Mouse (Mus musculus): ENCODE measurements around the gene Nphp3. TPM values are rescaled to one million over a fixed set of nuclear protein-coding genes. Genes with fewer than 3 reads are reported as not detected.

The Nphp3 gene
- polyA plus RNA-seq (2014; fragmentation: Nextera tagmentation; extraction: Ambion mirVana), result 4.5 and 7.3 TPM in 2 replicates

DNA sequence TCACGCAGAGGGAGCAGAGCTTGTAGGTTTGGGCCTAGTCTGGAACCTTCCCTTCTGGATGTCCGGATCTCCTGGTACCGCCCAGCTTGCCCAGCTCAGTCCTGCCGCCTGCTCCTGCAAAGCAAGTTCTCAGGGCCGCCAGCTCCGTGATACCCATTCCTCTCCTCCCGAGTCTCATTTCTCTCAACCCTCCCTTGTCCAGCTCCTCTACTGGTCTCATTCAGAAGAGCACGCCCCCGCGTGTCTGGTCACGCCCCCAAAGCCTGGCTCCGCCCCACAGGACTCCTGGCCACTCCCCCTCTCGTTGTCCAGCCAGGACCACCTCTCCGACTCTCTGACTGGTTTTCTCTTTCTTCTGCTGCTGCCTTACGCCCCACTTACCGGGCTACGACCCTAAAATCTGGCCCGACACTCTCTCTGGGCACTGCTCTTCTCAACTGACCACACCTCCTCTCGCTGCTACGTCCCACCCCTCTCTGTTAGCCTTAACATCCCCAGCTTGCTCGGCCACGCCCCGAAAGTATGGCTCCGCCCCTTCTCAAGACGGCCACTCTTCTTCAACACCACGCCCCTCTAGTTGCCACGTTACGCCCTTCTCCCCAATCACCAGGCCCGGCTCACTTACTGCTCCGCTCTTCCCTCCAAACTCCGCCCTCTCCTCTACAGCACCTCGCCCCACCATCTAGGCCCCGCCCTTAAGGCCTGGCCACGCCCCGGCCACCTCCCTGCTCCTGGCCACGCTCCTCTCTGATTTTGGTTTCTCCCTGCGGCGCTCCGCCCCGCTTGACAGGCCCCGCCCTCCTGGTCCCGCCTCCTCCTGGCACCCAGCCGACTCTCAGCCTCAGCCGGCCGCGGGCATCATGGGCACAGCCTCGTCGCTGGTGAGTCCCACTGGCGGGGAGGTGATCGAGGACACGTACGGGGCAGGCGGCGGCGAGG, at the start of gene Nphp3:
TSS of gene Nphp3 (plus strand) at position 624 of the 939 bp plus-strand sequence.
- peak within 1 kb of the TSS; percentile 86 for H3K27ac ChIP-seq (ENCODE audit: low read depth, low read length)
- H3K4me3 ChIP-seq (ENCODE audit: low read length), result peak within 1 kb of the TSS; percentile 73
- peak within 1 kb of the TSS; percentile 65 for H3K4me2 ChIP-seq (replicated peaks; ENCODE audit: low read depth, low read length)
- H3K27me3 ChIP-seq (ENCODE audit: control insufficient read depth, insufficient read depth, low read length), result no peaks in the 10 kb centered on the region
- H3K4me1 ChIP-seq (ENCODE audit: control insufficient read depth, insufficient read depth, low read length), result peaks cover 4% of the 10 kb centered on the region; the same call in 1 of the 2 replicates
- H3K9ac ChIP-seq (ENCODE audit: low read depth, low read length), result peak within 1 kb of the TSS; percentile 70
- peak; percentile 97 for ATAC-seq (ENCODE audit: low FRiP score, low TSS enrichment)
- WGBS, result 1% methylated on average over 55 of the region's 55 CpGs
- H3K9me3 ChIP-seq (ENCODE audit: control insufficient read depth, low read length), result no peaks in the 10 kb centered on the region
- peaks cover 7% of the 10 kb centered on the region; the same call in 1 of the 2 replicates for H3K36me3 ChIP-seq (ENCODE audit: control insufficient read depth, insufficient read depth, low read length)

GRCm38 (mm10) chr9:103958722-103959121, 43.6 kb upstream of the Nphp3 start:
- H3K27ac ChIP-seq (ENCODE audit: low read depth, low read length), result no peak overlapping the region
- 85% methylated on average over 6 of the region's 6 CpGs for WGBS
- no peaks in the 10 kb centered on the region for H3K4me1 ChIP-seq (ENCODE audit: control insufficient read depth, insufficient read depth, low read length)
- ATAC-seq (ENCODE audit: low FRiP score, low TSS enrichment), result no peak
- no peaks in the 10 kb centered on the region for H3K36me3 ChIP-seq (ENCODE audit: control insufficient read depth, insufficient read depth, low read length)
- no peaks in the 10 kb centered on the region for H3K9me3 ChIP-seq (ENCODE audit: control insufficient read depth, low read length)
- no peaks in the 10 kb centered on the region for H3K27me3 ChIP-seq (ENCODE audit: control insufficient read depth, insufficient read depth, low read length)
- no peak overlapping the region for H3K4me2 ChIP-seq (replicated peaks; ENCODE audit: low read depth, low read length)
- H3K4me3 ChIP-seq (ENCODE audit: low read length), result no peak overlapping the region
- no peak overlapping the region for H3K9ac ChIP-seq (ENCODE audit: low read depth, low read length)

GRCm38 (mm10) chr9:103959989-103960388, 42.4 kb upstream of the Nphp3 start:
- Histone ChIP-seq H3K9ac (ENCODE audit: low read depth, low read length) (no peak overlapping the region), H3K4me2 (replicated peaks; ENCODE audit: low read depth, low read length) (no peak overlapping the region), H3K4me1 (ENCODE audit: control insufficient read depth, insufficient read depth, low read length) (no peaks in the 10 kb centered on the region), H3K36me3 (ENCODE audit: control insufficient read depth, insufficient read depth, low read length) (no peaks in the 10 kb centered on the region), H3K27ac (ENCODE audit: low read depth, low read length) (no peak overlapping the region), H3K4me3 (ENCODE audit: low read length) (no peak overlapping the region), H3K27me3 (ENCODE audit: control insufficient read depth, insufficient read depth, low read length) (no peaks in the 10 kb centered on the region), H3K9me3 (ENCODE audit: control insufficient read depth, low read length) (no peaks in the 10 kb centered on the region)
- no peak for ATAC-seq (ENCODE audit: low FRiP score, low TSS enrichment)
- WGBS, result 77% methylated on average over 10 of the region's 10 CpGs

GRCm38 (mm10) chr9:103996496-103996895, 5.8 kb upstream of the Nphp3 start:
- Histone ChIP-seq H3K27ac (ENCODE audit: low read depth, low read length) (no peak overlapping the region), H3K36me3 (ENCODE audit: control insufficient read depth, insufficient read depth, low read length) (no peaks in the 10 kb centered on the region), H3K4me2 (replicated peaks; ENCODE audit: low read depth, low read length) (no peak overlapping the region), H3K4me3 (ENCODE audit: low read length) (no peak overlapping the region), H3K4me1 (ENCODE audit: control insufficient read depth, insufficient read depth, low read length) (no peaks in the 10 kb centered on the region), H3K27me3 (ENCODE audit: control insufficient read depth, insufficient read depth, low read length) (no peaks in the 10 kb centered on the region), H3K9me3 (ENCODE audit: control insufficient read depth, low read length) (no peaks in the 10 kb centered on the region), H3K9ac (ENCODE audit: low read depth, low read length) (no peak overlapping the region)
- no peak for ATAC-seq (ENCODE audit: low FRiP score, low TSS enrichment)
- 19% methylated on average over 2 of the region's 2 CpGs for WGBS

DNA sequence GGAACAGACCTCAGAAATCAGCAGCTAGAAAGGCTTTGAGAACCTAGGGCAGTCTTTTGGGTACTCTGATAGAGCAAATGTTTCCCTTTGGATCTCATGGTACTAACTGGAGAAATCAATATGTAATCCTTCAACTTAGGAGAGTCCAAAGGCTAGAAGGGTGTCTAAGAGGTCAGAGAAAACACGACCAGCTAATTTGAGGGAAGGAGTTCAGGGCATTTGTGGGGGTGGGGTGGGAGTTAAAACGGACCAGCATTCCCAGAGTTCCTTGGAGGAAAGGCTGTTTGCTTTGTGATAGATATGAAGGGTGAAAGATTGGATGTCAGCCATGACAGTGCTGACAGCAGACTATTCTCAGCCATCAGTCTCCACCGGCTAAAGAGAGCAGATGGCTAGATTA, 1.7 kb upstream of the Nphp3 start:
- Histone ChIP-seq H3K27me3 (ENCODE audit: control insufficient read depth, insufficient read depth, low read length) (no peaks in the 10 kb centered on the region), H3K9me3 (ENCODE audit: control insufficient read depth, low read length) (no peaks in the 10 kb centered on the region), H3K9ac (ENCODE audit: low read depth, low read length) (no peak overlapping the region), H3K36me3 (ENCODE audit: control insufficient read depth, insufficient read depth, low read length) (no peaks in the 10 kb centered on the region), H3K27ac (ENCODE audit: low read depth, low read length) (no peak overlapping the region), H3K4me2 (replicated peaks; ENCODE audit: low read depth, low read length) (no peak overlapping the region), H3K4me1 (ENCODE audit: control insufficient read depth, insufficient read depth, low read length) (peaks cover 4% of the 10 kb centered on the region; the same call in 1 of the 2 replicates), H3K4me3 (ENCODE audit: low read length) (no peak overlapping the region)
- 41% methylated on average over 3 of the region's 3 CpGs for WGBS
- no peak for ATAC-seq (ENCODE audit: low FRiP score, low TSS enrichment)

GRCm38 (mm10) chr9:104002913-104003330, 578 bp downstream of the Nphp3 start:
- peaks cover 7% of the 10 kb centered on the region; the same call in 1 of the 2 replicates for H3K36me3 ChIP-seq (ENCODE audit: control insufficient read depth, insufficient read depth, low read length)
- H3K9ac ChIP-seq (ENCODE audit: low read depth, low read length), result peak overlapping the region; percentile 70
- WGBS, result under 1% methylated on average over 33 of the region's 37 CpGs
- no peaks in the 10 kb centered on the region for H3K27me3 ChIP-seq (ENCODE audit: control insufficient read depth, insufficient read depth, low read length)
- H3K4me1 ChIP-seq (ENCODE audit: control insufficient read depth, insufficient read depth, low read length), result peaks cover 4% of the 10 kb centered on the region; the same call in 1 of the 2 replicates
- peak overlapping the region; percentile 74; the same call in 1 of the 2 replicates for H3K27ac ChIP-seq (ENCODE audit: low read depth, low read length)
- peak overlapping the region; percentile 65 for H3K4me2 ChIP-seq (replicated peaks; ENCODE audit: low read depth, low read length)
- ATAC-seq (ENCODE audit: low FRiP score, low TSS enrichment), result peak; percentile 58
- peak overlapping the region; percentile 73 for H3K4me3 ChIP-seq (ENCODE audit: low read length)
- no peaks in the 10 kb centered on the region for H3K9me3 ChIP-seq (ENCODE audit: control insufficient read depth, low read length)

DNA sequence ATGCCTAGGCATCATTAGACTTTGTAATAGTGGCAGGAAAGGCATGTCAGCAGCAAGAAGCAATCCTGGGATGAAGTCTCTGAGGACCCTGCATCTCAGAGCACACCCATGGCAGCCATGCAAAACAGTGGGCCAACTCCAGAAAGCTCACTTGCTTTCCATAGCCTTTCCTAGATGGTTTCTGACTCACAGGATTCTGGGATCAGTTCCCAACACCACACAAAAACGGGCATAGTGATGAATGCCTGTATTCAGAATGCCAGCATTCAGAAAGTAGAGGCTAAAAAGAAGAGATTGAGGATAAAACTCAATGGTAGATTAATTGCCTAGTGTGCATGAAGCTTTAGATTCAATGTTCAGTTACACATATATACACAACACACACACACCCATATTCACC, 12.2 kb downstream of the Nphp3 start:
- H3K4me1 ChIP-seq (ENCODE audit: control insufficient read depth, insufficient read depth, low read length), result no peaks in the 10 kb centered on the region
- ATAC-seq (ENCODE audit: low FRiP score, low TSS enrichment), result no peak
- no peak overlapping the region for H3K27ac ChIP-seq (ENCODE audit: low read depth, low read length)
- no peaks in the 10 kb centered on the region for H3K9me3 ChIP-seq (ENCODE audit: control insufficient read depth, low read length)
- peaks cover 26% of the 10 kb centered on the region; the same call in 1 of the 2 replicates for H3K36me3 ChIP-seq (ENCODE audit: control insufficient read depth, insufficient read depth, low read length)
- no peak overlapping the region for H3K4me2 ChIP-seq (replicated peaks; ENCODE audit: low read depth, low read length)
- no peak overlapping the region for H3K4me3 ChIP-seq (ENCODE audit: low read length)
- 84% methylated on average over 1 of the region's 1 CpGs for WGBS
- H3K27me3 ChIP-seq (ENCODE audit: control insufficient read depth, insufficient read depth, low read length), result no peaks in the 10 kb centered on the region
- no peak overlapping the region for H3K9ac ChIP-seq (ENCODE audit: low read depth, low read length)

- 94% methylated on average over 10 of the region's 10 CpGs for WGBS
Measured at GRCm38 (mm10) chr9:104021026-104021425, 18.7 kb downstream of the Nphp3 start.

DNA sequence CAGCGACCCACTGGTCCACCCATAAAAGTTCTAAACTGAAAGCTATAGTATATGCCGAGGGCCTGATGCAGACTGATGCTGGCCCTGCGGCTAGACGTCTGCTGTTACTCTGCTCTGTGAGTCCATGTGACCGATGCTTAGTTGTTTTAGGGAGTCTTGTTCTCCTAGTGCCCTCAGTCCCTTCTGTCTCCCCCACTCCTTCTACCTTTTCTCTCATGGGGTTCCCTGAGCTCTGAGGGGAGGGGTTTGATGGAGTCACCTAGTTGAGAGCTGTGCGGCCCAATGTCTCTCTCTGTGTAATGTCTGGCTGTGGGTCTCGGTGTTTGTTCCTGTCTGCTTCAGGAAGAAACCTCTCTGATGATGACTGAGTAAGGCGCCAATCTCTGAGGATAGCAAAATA, 24.8 kb downstream of the Nphp3 start:
- Histone ChIP-seq H3K27me3 (ENCODE audit: control insufficient read depth, insufficient read depth, low read length) (no peaks in the 10 kb centered on the region), H3K36me3 (ENCODE audit: control insufficient read depth, insufficient read depth, low read length) (peaks cover 24% of the 10 kb centered on the region), H3K27ac (ENCODE audit: low read depth, low read length) (no peak overlapping the region), H3K4me3 (ENCODE audit: low read length) (no peak overlapping the region), H3K4me1 (ENCODE audit: control insufficient read depth, insufficient read depth, low read length) (no peaks in the 10 kb centered on the region), H3K9me3 (ENCODE audit: control insufficient read depth, low read length) (no peaks in the 10 kb centered on the region), H3K4me2 (replicated peaks; ENCODE audit: low read depth, low read length) (no peak overlapping the region), H3K9ac (ENCODE audit: low read depth, low read length) (no peak overlapping the region)
- WGBS, result 96% methylated on average over 8 of the region's 8 CpGs
- no peak for ATAC-seq (ENCODE audit: low FRiP score, low TSS enrichment)

More at GRCm38 (mm10) chr9:104021026-104021425, 18.7 kb downstream of the Nphp3 start:
- no peaks in the 10 kb centered on the region for H3K9me3 ChIP-seq (ENCODE audit: control insufficient read depth, low read length)
- no peak overlapping the region for H3K9ac ChIP-seq (ENCODE audit: low read depth, low read length)
- no peak overlapping the region for H3K4me2 ChIP-seq (replicated peaks; ENCODE audit: low read depth, low read length)
- no peak for ATAC-seq (ENCODE audit: low FRiP score, low TSS enrichment)
- H3K27ac ChIP-seq (ENCODE audit: low read depth, low read length), result no peak overlapping the region
- no peaks in the 10 kb centered on the region for H3K4me1 ChIP-seq (ENCODE audit: control insufficient read depth, insufficient read depth, low read length)
- H3K4me3 ChIP-seq (ENCODE audit: low read length), result no peak overlapping the region
- H3K36me3 ChIP-seq (ENCODE audit: control insufficient read depth, insufficient read depth, low read length), result peaks cover 45% of the 10 kb centered on the region; the same call in 1 of the 2 replicates
- H3K27me3 ChIP-seq (ENCODE audit: control insufficient read depth, insufficient read depth, low read length), result no peaks in the 10 kb centered on the region

Measured in kidney, embryonic 14.5 days (tissue).